ENCODE assay signal across 28 mouse cellular contexts in the genomic region with DNA sequence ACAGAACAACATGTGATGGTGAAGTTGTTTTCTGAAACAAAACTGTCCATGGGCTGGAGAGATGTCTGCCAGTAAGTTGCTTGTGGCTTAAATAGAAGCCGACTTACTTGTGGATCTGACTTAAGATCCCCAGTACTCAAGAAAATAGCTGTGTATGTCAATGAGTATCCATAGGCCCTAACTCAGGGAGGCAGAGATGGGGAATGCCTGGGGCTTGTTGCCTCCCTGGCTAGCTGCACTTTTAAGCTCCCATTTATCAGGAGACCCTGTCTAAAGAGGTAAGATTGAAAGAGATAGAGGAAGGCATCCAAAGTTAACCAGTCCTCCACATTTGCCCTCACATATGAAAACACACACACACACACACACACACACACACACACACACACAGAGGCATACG.
"Had no signal": no experiment of that assay in that cellular context is flagged by ENCODE, and none has a peak within 500 bp of the region (broad histone marks: within the 10 kb centered on the region; RNA-seq: fewer than 3 reads in every experiment).

No protein-coding gene starts in this region.

- H3K4me1 ChIP-seq: embryonic facial prominence, embryonic 15.5 days; forebrain, embryonic 12.5 days; forebrain, embryonic 13.5 days; forebrain, embryonic 15.5 days had no signal

- H3K27me3 ChIP-seq: embryonic facial prominence, embryonic 15.5 days; forebrain, embryonic 15.5 days had no signal

- H3K9me3 ChIP-seq: embryonic facial prominence, embryonic 10.5 days; embryonic facial prominence, embryonic 12.5 days; embryonic facial prominence, embryonic 13.5 days; embryonic facial prominence, embryonic 15.5 days; forebrain, embryonic 10.5 days; forebrain, embryonic 12.5 days; forebrain, embryonic 13.5 days; forebrain, embryonic 15.5 days had no signal

- H3K4me3 ChIP-seq: embryonic facial prominence, embryonic 10.5 days; embryonic facial prominence, embryonic 12.5 days; embryonic facial prominence, embryonic 13.5 days; embryonic facial prominence, embryonic 15.5 days; erythroblast, embryonic 14.5 days; forebrain, embryonic 10.5 days; forebrain, embryonic 12.5 days; forebrain, embryonic 13.5 days; forebrain, embryonic 15.5 days; gastrocnemius, adult 2 months; heart, adult 2 months had no signal

- H3K9ac ChIP-seq: embryonic facial prominence, embryonic 12.5 days; embryonic facial prominence, embryonic 13.5 days; embryonic facial prominence, embryonic 15.5 days; forebrain, embryonic 12.5 days; forebrain, embryonic 13.5 days; forebrain, embryonic 15.5 days; forebrain, postnatal 0 days had no signal

- H3K36me3 ChIP-seq: embryonic facial prominence, embryonic 10.5 days; embryonic facial prominence, embryonic 12.5 days; embryonic facial prominence, embryonic 13.5 days; embryonic facial prominence, embryonic 15.5 days; forebrain, embryonic 10.5 days; forebrain, embryonic 12.5 days; forebrain, embryonic 15.5 days had no signal

- H3K4me2 ChIP-seq: embryonic facial prominence, embryonic 12.5 days; embryonic facial prominence, embryonic 13.5 days; embryonic facial prominence, embryonic 15.5 days; forebrain, embryonic 12.5 days; forebrain, embryonic 13.5 days; forebrain, embryonic 15.5 days had no signal

- ATAC-seq: forebrain, embryonic 13.5 days; forebrain, embryonic 14.5 days; forebrain, embryonic 15.5 days; forebrain, embryonic 16.5 days; forebrain, postnatal 0 days had no signal

- DNase-seq: cerebellum, adult 2 months; cerebellum, adult 8-10 months; cerebellum, adult 9-10 months; cerebellum, adult 9-11 months; cerebellum, postnatal 10 days; cerebellum, postnatal 14 days; cerebellum, postnatal 25 days; cerebellum, postnatal 36 days; embryo, embryonic 11 days; forebrain, postnatal 0 days; gastrocnemius, adult 2 months; gastrocnemius, postnatal 10 days; gastrocnemius, postnatal 14 days; gastrocnemius, postnatal 25 days; gastrocnemius, postnatal 36 days; heart, adult 18-20 months; heart, adult 2 months had no signal

- H3K27ac ChIP-seq: embryonic facial prominence, embryonic 10.5 days; embryonic facial prominence, embryonic 12.5 days; embryonic facial prominence, embryonic 13.5 days; embryonic facial prominence, embryonic 15.5 days; forebrain, embryonic 10.5 days; forebrain, embryonic 12.5 days; forebrain, embryonic 13.5 days; forebrain, embryonic 15.5 days; gastrocnemius, adult 2 months; heart, adult 2 months had no signal
